Mouse (Mus musculus) myocyte (in vitro differentiated cells): Measurements from ENCODE around the gene Fndc11. TPM values are rescaled to one million over a fixed set of nuclear protein-coding genes. Genes with fewer than 3 reads are reported as not detected.

Source experiments
- H3K27me3 ChIP-seq: one replicate; pipeline ENCODE4 v1.6.1; 2011; ENCODE audit not compliant: control insufficient read depth, insufficient read depth, insufficient read length
- H3K36me3 ChIP-seq: one replicate; pipeline ENCODE4 v1.6.1; 2011; ENCODE audit not compliant: control insufficient read depth, insufficient read depth
- H3K4me2 ChIP-seq: one replicate; pipeline ENCODE4 v1.6.1; 2011; ENCODE audit warnings: low read depth, control low read depth
- H3K4me3 ChIP-seq: one replicate; pipeline ENCODE4 v1.5.1; 2011; ENCODE audit warnings: mild to moderate bottlenecking, control low read depth, moderate library complexity
- H3K79me2 ChIP-seq: one replicate; pipeline ENCODE4 v1.6.1; 2011; ENCODE audit not compliant: control insufficient read depth, insufficient read depth
- H3ac ChIP-seq: one replicate; pipeline ENCODE4 v1.6.1; 2011; ENCODE audit not compliant: control insufficient read depth, insufficient read length
- CEBPB ChIP-seq: IDR thresholded peaks from 2 replicates; pipeline ENCODE4 v1.6.1; 2011; ENCODE audit warnings: mild to moderate bottlenecking, moderate library complexity; ENCODE audit not compliant: poor library complexity, insufficient read depth, severe bottlenecking
- E2F4 ChIP-seq: IDR thresholded peaks from one replicate; pipeline ENCODE4 v1.6.1; 2011; ENCODE audit warnings: mild to moderate bottlenecking, control low read depth, moderate library complexity; ENCODE audit not compliant: insufficient read depth
- MAX ChIP-seq: IDR thresholded peaks from one replicate; pipeline ENCODE4 v1.6.1; 2011; ENCODE audit warnings: low read depth, mild to moderate bottlenecking, control low read depth
- MYOD1 ChIP-seq, 3 experiments: IDR thresholded peaks; one replicate each; pipeline ENCODE4 v1.6.1; 2011; ENCODE audit warnings: control low read depth in 2 of 3, low read depth in 2 of 3, mild to moderate bottlenecking in 2 of 3, moderate library complexity in 1 of 3; ENCODE audit not compliant: insufficient read length in 2 of 3, control insufficient read depth in 1 of 3
- MYOG ChIP-seq, 3 experiments: IDR thresholded peaks; one replicate each; pipeline ENCODE4 v1.6.1; 2011; ENCODE audit warnings: control low read depth in 2 of 3, low read depth in 2 of 3, mild to moderate bottlenecking in 2 of 3; ENCODE audit not compliant: insufficient read length in 2 of 3, control insufficient read depth in 1 of 3, insufficient read depth in 1 of 3
- POLR2A ChIP-seq: IDR thresholded peaks from one replicate; pipeline ENCODE4 v1.6.1; 2011; ENCODE audit warnings: low read depth, mild to moderate bottlenecking, control low read depth, moderate library complexity; ENCODE audit not compliant: insufficient read length
- POLR2AphosphoS2 ChIP-seq: IDR thresholded peaks from one replicate; pipeline ENCODE4 v1.6.1; 2011; ENCODE audit warnings: low read depth, control low read depth; ENCODE audit not compliant: insufficient read length
- REST ChIP-seq: IDR thresholded peaks from one replicate; pipeline ENCODE4 v1.6.1; 2011; ENCODE audit warnings: mild to moderate bottlenecking, control low read depth, moderate library complexity; ENCODE audit not compliant: insufficient read depth, insufficient read length
- SRF ChIP-seq: IDR thresholded peaks from one replicate; pipeline ENCODE4 v1.6.1; 2011; ENCODE audit warnings: low read depth; ENCODE audit not compliant: control insufficient read depth, insufficient read length
- TCF12 ChIP-seq: IDR thresholded peaks from one replicate; pipeline ENCODE4 v1.6.1; 2011; ENCODE audit warnings: mild to moderate bottlenecking, control low read depth; ENCODE audit not compliant: poor library complexity, insufficient read depth, severe bottlenecking
- TCF3 ChIP-seq: IDR thresholded peaks from one replicate; pipeline ENCODE4 v1.6.1; 2011; ENCODE audit warnings: low read depth, control low read depth; ENCODE audit not compliant: insufficient read length
- USF1 ChIP-seq: IDR thresholded peaks from one replicate; pipeline ENCODE4 v1.6.1; 2011; ENCODE audit warnings: low read depth, mild to moderate bottlenecking, control low read depth, moderate library complexity
- polyA plus RNA-seq: library from polyadenylated mRNA; unstranded; fragments of >200 nt; fragmentation: generic; extraction: Trizol; gene quantifications from one replicate; pipeline ENCODE4 v1.2.1, GENCODE M21; 2012; ENCODE audit warnings: missing spikeins

Gene Fndc11
- polyA plus RNA-seq, 1 experiment = not detected

DNA sequence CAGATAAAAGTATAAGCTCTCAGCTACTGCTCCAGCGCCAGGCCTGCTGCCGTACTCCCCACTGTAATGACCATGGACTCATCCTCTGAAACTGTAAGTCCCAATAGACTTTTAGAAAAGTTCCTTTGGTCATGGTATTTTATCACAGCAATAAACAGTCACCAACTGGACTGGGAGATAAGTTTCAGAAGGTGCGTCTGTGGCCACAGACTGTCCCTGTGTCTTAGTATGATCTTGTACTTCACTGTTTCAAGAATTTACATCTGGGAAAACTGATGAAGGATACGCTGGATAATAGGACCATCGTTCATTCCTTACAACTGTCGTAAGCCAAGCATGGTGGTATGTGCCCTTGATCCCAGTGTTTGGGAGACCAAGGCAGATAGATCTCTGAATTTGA, 3.8 kb upstream of the Fndc11 start:
- Histone ChIP-seq H3ac (no peak overlapping the region), H3K4me3 (no peak overlapping the region), H3K79me2 (no peaks in the 10 kb centered on the region), H3K36me3 (no peaks in the 10 kb centered on the region), H3K27me3 (peaks cover 42% of the 10 kb centered on the region), H3K4me2 (no peak overlapping the region)
- TF ChIP-seq POLR2A (no peak), USF1 (no peak), CEBPB (no peak), SRF (no peak), E2F4 (no peak), TCF12 (no peak), REST (no peak), TCF3 (no peak)

GRCm38 (mm10) chr2:181218881-181219485, 830 bp upstream of the Fndc11 start:
- Histone ChIP-seq H3K36me3 (no peaks in the 10 kb centered on the region), H3K79me2 (no peaks in the 10 kb centered on the region), H3K27me3 (peaks cover 24% of the 10 kb centered on the region), H3K4me2 (no peak overlapping the region), H3K4me3 (no peak overlapping the region), H3ac (no peak overlapping the region)
- TF ChIP-seq MAX = no peak

DNA sequence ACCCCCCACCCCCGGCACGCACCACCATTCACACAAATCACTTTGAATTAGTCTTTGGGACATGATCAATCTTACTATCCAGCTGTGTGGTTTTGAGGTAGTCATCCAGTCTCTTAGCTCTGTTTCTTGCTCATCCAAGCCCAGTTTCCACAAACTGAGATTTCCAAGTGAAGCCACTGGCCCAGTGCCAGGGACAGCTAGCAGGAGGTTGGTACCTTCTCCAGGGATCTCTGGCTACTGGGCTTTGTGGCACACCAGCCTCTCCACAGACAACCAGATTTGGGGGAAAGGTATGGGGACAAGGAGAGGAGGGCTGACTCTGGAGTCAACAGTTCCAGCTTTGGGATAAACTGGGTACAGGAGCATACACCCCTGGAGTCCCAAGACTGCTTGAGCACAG, 548 bp downstream of the Fndc11 start:
- TF ChIP-seq TCF3 = no peak
- no peak for TF ChIP-seq E2F4
- no peak for TF ChIP-seq SRF
- TF ChIP-seq REST = no peak
- no peak for TF ChIP-seq MYOG (IDR thresholded peaks at IDR 0.05; ENCODE audit: control insufficient read depth in 1 of 3, insufficient read depth in 1 of 3, insufficient read length in 2 of 3, low read depth in 2 of 3)
- TF ChIP-seq MAX = no peak
- TF ChIP-seq TCF12 = no peak
- TF ChIP-seq CEBPB = no peak
- TF ChIP-seq MYOD1 (IDR thresholded peaks at IDR 0.05; ENCODE audit: control insufficient read depth in 1 of 3, insufficient read length in 2 of 3, low read depth in 2 of 3) = no peak
- TF ChIP-seq USF1 = no peak
- Histone ChIP-seq H3ac (no peak overlapping the region), H3K4me2 (no peak overlapping the region), H3K79me2 (no peaks in the 10 kb centered on the region), H3K4me3 (no peak overlapping the region), H3K36me3 (no peaks in the 10 kb centered on the region), H3K27me3 (peaks cover 11% of the 10 kb centered on the region)

DNA sequence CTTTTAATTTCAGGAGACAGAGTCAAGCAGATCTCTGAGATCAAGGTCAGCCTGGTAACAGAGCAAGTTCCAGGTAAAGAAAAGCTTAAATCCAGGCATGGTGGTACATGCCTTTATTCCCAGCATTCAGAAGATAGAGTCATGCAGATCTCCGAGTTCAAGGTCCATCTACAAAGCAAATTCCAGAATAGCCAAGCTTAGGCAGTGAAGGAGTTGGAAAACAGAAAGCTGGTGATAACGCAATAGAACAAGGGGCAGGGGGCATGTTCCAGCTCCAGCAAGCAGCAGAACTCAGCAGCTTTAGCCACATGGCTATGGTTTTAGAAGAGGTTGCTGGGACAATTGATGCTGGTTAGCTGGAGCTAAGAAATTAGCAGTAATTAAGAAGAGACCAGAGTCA, 5.2 kb downstream of the Fndc11 start:
- Histone ChIP-seq H3K36me3 (no peaks in the 10 kb centered on the region), H3K4me2 (no peak overlapping the region)
- TF ChIP-seq POLR2A = no peak
- no peak for TF ChIP-seq POLR2AphosphoS2

DNA sequence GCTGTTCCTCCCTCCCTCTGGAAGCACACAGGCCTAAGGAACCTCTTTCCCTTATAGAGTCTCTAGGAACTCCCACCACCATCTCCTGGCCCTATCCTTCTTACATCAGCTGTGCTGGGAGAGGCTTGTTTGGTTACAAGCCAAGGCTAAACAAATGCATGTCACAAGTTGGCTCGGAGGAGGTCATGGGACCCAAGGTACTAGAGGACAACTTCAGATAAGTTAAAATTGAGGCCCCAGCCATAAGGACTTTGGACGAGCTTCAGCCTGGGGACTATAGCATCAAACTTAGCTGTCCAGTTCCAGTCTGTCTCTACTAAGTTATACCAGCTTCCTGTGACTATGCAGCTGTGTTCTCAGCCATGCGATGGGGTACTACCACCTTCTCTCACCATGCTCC, 7.3 kb downstream of the Fndc11 start:
- TF ChIP-seq CEBPB (no peak), E2F4 (no peak), REST (no peak), POLR2A (no peak), SRF (no peak), MAX (no peak)
- H3K79me2 ChIP-seq = no peaks in the 10 kb centered on the region
- peaks cover 1% of the 10 kb centered on the region for H3K27me3 ChIP-seq
- no peak overlapping the region for H3K4me3 ChIP-seq
- no peak overlapping the region for H3K4me2 ChIP-seq
- no peak overlapping the region for H3ac ChIP-seq
- no peaks in the 10 kb centered on the region for H3K36me3 ChIP-seq

More for the DNA sequence above, 5.2 kb downstream of the Fndc11 start:
- peaks cover 11% of the 10 kb centered on the region for H3K27me3 ChIP-seq
- no peaks in the 10 kb centered on the region for H3K79me2 ChIP-seq
- H3ac ChIP-seq = no peak overlapping the region
- H3K4me3 ChIP-seq = no peak overlapping the region

GRCm38 (mm10) chr2:181228335-181228734, 8.5 kb downstream of the Fndc11 start:
- H3K4me2 ChIP-seq = no peak overlapping the region
- no peak overlapping the region for H3ac ChIP-seq
- H3K36me3 ChIP-seq = no peaks in the 10 kb centered on the region
- no peaks in the 10 kb centered on the region for H3K79me2 ChIP-seq
- no peak for TF ChIP-seq POLR2AphosphoS2
- H3K4me3 ChIP-seq = no peak overlapping the region
- no peaks in the 10 kb centered on the region for H3K27me3 ChIP-seq
